Mouse (Mus musculus) G1E (cell line): Measurements from ENCODE around the gene Abhd12b.
"Not testable (repeated sequence)": the region's sequence is repeated elsewhere in the genome, so short reads cannot be mapped to it uniquely, and the experiment has no call there.

Source experiments
- CTCF ChIP-seq: IDR thresholded peaks from 2 replicates; pipeline ENCODE4 v1.5.1; 2012; ENCODE audit warnings: low read depth, low read length, inconsistent platforms, mixed read lengths
- GATA2 ChIP-seq: IDR thresholded peaks from 2 replicates; pipeline ENCODE4 v1.6.1; 2012; ENCODE audit warnings: low read depth, low read length, inconsistent platforms, borderline replicate concordance

- TF ChIP-seq CTCF, GATA2: not testable (repeated sequence)
Measured at GRCm38 (mm10) chr12:70183507-70183906, 29.6 kb downstream of the Abhd12b start.
